Mouse (Mus musculus) B cell, adult 2 months (primary cell): Measurements from ENCODE around the gene Bfar.
A peak's percentile ranks its signal among the peaks of the same experiment; 100 is the strongest.
"Not testable (repeated sequence)": the region's sequence is repeated elsewhere in the genome, so short reads cannot be mapped to it uniquely, and the experiment has no call there.

Experiments
- DNase-seq, 2 experiments: peaks; one replicate each; pipeline ENCODE4 v3.0.0; 2022

Bfar gene

GRCm38 (mm10) chr16:13722937-13723336 is 51.3 kb downstream of the Bfar start:
- DNase-seq = no peak

- DNase-seq = no peak
Measured at GRCm38 (mm10) chr16:13727811-13728335, 56.2 kb downstream of the Bfar start.

- no peak for DNase-seq
Measured at GRCm38 (mm10) chr16:13729428-13729827, 57.8 kb downstream of the Bfar start.

- DNase-seq = no peak
Measured at GRCm38 (mm10) chr16:13730285-13731255, 58.9 kb downstream of the Bfar start, which contains the start of gene Pla2g10. Pla2g10 (minus strand) TSS chr16:13730983.

GRCm38 (mm10) chr16:13732786-13733185 is 61.1 kb downstream of the Bfar start:
- DNase-seq = no peak

GRCm38 (mm10) chr16:13733518-13734137 is 62.0 kb downstream of the Bfar start:
- peak; percentile 78 to 81 for DNase-seq

- DNase-seq = no peak
Measured at GRCm38 (mm10) chr16:13735977-13736376, 64.3 kb downstream of the Bfar start.

GRCm38 (mm10) chr16:13739044-13739443 is 67.4 kb downstream of the Bfar start:
- DNase-seq = not testable (repeated sequence)

GRCm38 (mm10) chr16:13740844-13741243 is 69.2 kb downstream of the Bfar start:
- DNase-seq = no peak

- no peak for DNase-seq
Measured at GRCm38 (mm10) chr16:13747708-13748107, 76.0 kb downstream of the Bfar start.

- no peak for DNase-seq
Measured at GRCm38 (mm10) chr16:13748124-13748523, 76.5 kb downstream of the Bfar start.

GRCm38 (mm10) chr16:13748813-13749212 is 77.2 kb downstream of the Bfar start:
- DNase-seq = not testable (repeated sequence)

- no peak for DNase-seq
Measured at GRCm38 (mm10) chr16:13749306-13749705, 77.6 kb downstream of the Bfar start.

GRCm38 (mm10) chr16:13749981-13750380 is 78.3 kb downstream of the Bfar start:
- DNase-seq = no peak

- DNase-seq = no peak
Measured at GRCm38 (mm10) chr16:13750626-13751025, 79.0 kb downstream of the Bfar start.
